Mouse (Mus musculus): ENCODE results near the gene Olfr1013. TPM values are rescaled to one million over a fixed set of nuclear protein-coding genes. Genes with fewer than 3 reads are reported as not detected.

The Olfr1013 gene
- polyA plus RNA-seq (2014; fragmentation: Illumina TruSeq; extraction: RNeasy Lipid Tissue Mini Kit (QIAGEN cat#74804); ENCODE audit: low read depth, low replicate concordance): not detected

GRCm38 (mm10) chr2:85766798-85767197 is at the start of gene Olfr1013:
Gene Olfr1013 (plus strand): TSS chr2:85767098.

GRCm38 (mm10) chr2:85762666-85763065 is 4.2 kb upstream of the Olfr1013 start, which contains the start of gene Olfr1012:
Gene Olfr1012 (minus strand): TSS chr2:85762766.

DNA sequence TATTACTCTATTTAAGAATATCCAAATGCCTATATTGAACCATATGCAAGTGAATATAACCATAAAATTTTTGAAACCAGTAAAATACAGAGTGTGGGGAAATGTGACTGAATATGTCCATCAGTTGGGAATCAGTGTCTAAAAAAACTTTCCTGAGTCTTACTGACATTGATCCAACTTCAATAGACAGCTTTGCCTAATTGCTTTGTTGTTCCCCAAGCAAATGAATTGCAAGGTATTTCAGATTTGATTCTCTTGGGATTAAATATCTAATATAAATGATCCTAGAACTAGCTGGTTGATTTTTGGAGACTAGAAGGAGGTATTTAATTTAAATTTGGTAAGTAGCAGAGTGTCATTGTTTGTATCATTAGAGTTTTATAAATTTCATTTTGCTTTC is 5.5 kb downstream of the Olfr1013 start, which contains the start of gene Olfr1014:
Gene Olfr1014, plus strand, starts transcription at position 301 of the 400 bp plus-strand sequence.

GRCm38 (mm10) chr2:85781717-85782116 is 14.8 kb downstream of the Olfr1013 start, which contains the start of gene Olfr1015:
Gene Olfr1015 (plus strand): TSS chr2:85782017.

GRCm38 (mm10) chr2:85802444-85802843 is 35.5 kb downstream of the Olfr1013 start, which contains the start of gene Olfr1016:
Gene Olfr1016 (minus strand): TSS chr2:85802544.

DNA sequence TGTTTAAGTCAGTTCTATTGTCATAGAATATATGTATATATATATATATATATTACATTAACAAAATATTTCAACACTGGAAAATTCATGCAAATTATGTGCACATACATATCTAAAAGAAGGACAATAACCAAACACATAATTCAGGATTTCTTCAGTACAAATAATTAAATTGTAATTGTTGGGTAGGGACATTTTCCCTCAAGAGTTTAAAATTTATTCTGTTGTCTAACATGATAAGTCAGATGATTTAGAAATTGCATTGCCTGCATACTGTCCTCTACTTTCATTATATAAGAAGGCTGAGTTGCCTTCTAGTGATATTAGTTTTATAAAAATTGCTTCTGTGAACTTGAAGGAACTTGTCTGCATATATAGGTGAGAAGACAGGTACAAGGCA is 51.3 kb downstream of the Olfr1013 start, which contains the start of gene Olfr1018:
Gene Olfr1018, plus strand, starts transcription at position 301 of the 400 bp plus-strand sequence.

Other genes with a start within 250 kb of the Olfr1013 start
- not detected for gene 4833423E24Rik, start 248.1 kb upstream of the Olfr1013 start, polyA plus RNA-seq (2014; fragmentation: Illumina TruSeq; extraction: RNeasy Lipid Tissue Mini Kit (QIAGEN cat#74804); ENCODE audit: low read depth, low replicate concordance)
- gene Olfr996, start 187.9 kb upstream of the Olfr1013 start, polyA plus RNA-seq (2014; fragmentation: Illumina TruSeq; extraction: RNeasy Lipid Tissue Mini Kit (QIAGEN cat#74804); ENCODE audit: low read depth, low replicate concordance): not detected
- not detected for gene Olfr998, start 178.2 kb upstream of the Olfr1013 start, polyA plus RNA-seq (2014; fragmentation: Illumina TruSeq; extraction: RNeasy Lipid Tissue Mini Kit (QIAGEN cat#74804); ENCODE audit: low read depth, low replicate concordance)
- gene Olfr1000, start 155.2 kb upstream of the Olfr1013 start, polyA plus RNA-seq (2014; fragmentation: Illumina TruSeq; extraction: RNeasy Lipid Tissue Mini Kit (QIAGEN cat#74804); ENCODE audit: low read depth, low replicate concordance): not detected
- not detected for gene Olfr1002, start 116.4 kb upstream of the Olfr1013 start, polyA plus RNA-seq (2014; fragmentation: Illumina TruSeq; extraction: RNeasy Lipid Tissue Mini Kit (QIAGEN cat#74804); ENCODE audit: low read depth, low replicate concordance)
- gene Olfr154, start 102.6 kb upstream of the Olfr1013 start, polyA plus RNA-seq (2014; fragmentation: Illumina TruSeq; extraction: RNeasy Lipid Tissue Mini Kit (QIAGEN cat#74804); ENCODE audit: low read depth, low replicate concordance): not detected
- not detected for gene Olfr1006, start 88.3 kb upstream of the Olfr1013 start, polyA plus RNA-seq (2014; fragmentation: Illumina TruSeq; extraction: RNeasy Lipid Tissue Mini Kit (QIAGEN cat#74804); ENCODE audit: low read depth, low replicate concordance)
- gene Olfr1008, start 77.7 kb upstream of the Olfr1013 start, polyA plus RNA-seq (2014; fragmentation: Illumina TruSeq; extraction: RNeasy Lipid Tissue Mini Kit (QIAGEN cat#74804); ENCODE audit: low read depth, low replicate concordance): not detected
- not detected for gene Olfr1009, start 51.7 kb upstream of the Olfr1013 start, polyA plus RNA-seq (2014; fragmentation: Illumina TruSeq; extraction: RNeasy Lipid Tissue Mini Kit (QIAGEN cat#74804); ENCODE audit: low read depth, low replicate concordance)
- not detected for gene Olfr1012, start 4.3 kb upstream of the Olfr1013 start, polyA plus RNA-seq (2014; fragmentation: Illumina TruSeq; extraction: RNeasy Lipid Tissue Mini Kit (QIAGEN cat#74804); ENCODE audit: low read depth, low replicate concordance)
- not detected for gene Olfr1014, start 5.6 kb downstream of the Olfr1013 start, polyA plus RNA-seq (2014; fragmentation: Illumina TruSeq; extraction: RNeasy Lipid Tissue Mini Kit (QIAGEN cat#74804); ENCODE audit: low read depth, low replicate concordance)
- gene Olfr1015, start 14.9 kb downstream of the Olfr1013 start, polyA plus RNA-seq (2014; fragmentation: Illumina TruSeq; extraction: RNeasy Lipid Tissue Mini Kit (QIAGEN cat#74804); ENCODE audit: low read depth, low replicate concordance): not detected
- not detected for gene Olfr1016, start 35.4 kb downstream of the Olfr1013 start, polyA plus RNA-seq (2014; fragmentation: Illumina TruSeq; extraction: RNeasy Lipid Tissue Mini Kit (QIAGEN cat#74804); ENCODE audit: low read depth, low replicate concordance)
- gene Olfr1018, start 51.4 kb downstream of the Olfr1013 start, polyA plus RNA-seq (2014; fragmentation: Illumina TruSeq; extraction: RNeasy Lipid Tissue Mini Kit (QIAGEN cat#74804); ENCODE audit: low read depth, low replicate concordance): not detected
- not detected for gene Olfr1019, start 78.4 kb downstream of the Olfr1013 start, polyA plus RNA-seq (2014; fragmentation: Illumina TruSeq; extraction: RNeasy Lipid Tissue Mini Kit (QIAGEN cat#74804); ENCODE audit: low read depth, low replicate concordance)
- not detected for gene Olfr1020, start 79.9 kb downstream of the Olfr1013 start, polyA plus RNA-seq (2014; fragmentation: Illumina TruSeq; extraction: RNeasy Lipid Tissue Mini Kit (QIAGEN cat#74804); ENCODE audit: low read depth, low replicate concordance)
- gene Olfr1022, start 101.5 kb downstream of the Olfr1013 start, polyA plus RNA-seq (2014; fragmentation: Illumina TruSeq; extraction: RNeasy Lipid Tissue Mini Kit (QIAGEN cat#74804); ENCODE audit: low read depth, low replicate concordance): not detected
- not detected for gene Olfr1023, start 118.5 kb downstream of the Olfr1013 start, polyA plus RNA-seq (2014; fragmentation: Illumina TruSeq; extraction: RNeasy Lipid Tissue Mini Kit (QIAGEN cat#74804); ENCODE audit: low read depth, low replicate concordance)
- not detected for gene Olfr1024, start 138.0 kb downstream of the Olfr1013 start, polyA plus RNA-seq (2014; fragmentation: Illumina TruSeq; extraction: RNeasy Lipid Tissue Mini Kit (QIAGEN cat#74804); ENCODE audit: low read depth, low replicate concordance)
- not detected for gene Olfr1025-ps1, start 148.1 kb downstream of the Olfr1013 start, polyA plus RNA-seq (2014; fragmentation: Illumina TruSeq; extraction: RNeasy Lipid Tissue Mini Kit (QIAGEN cat#74804); ENCODE audit: low read depth, low replicate concordance)
- gene Olfr1026, start 154.5 kb downstream of the Olfr1013 start, polyA plus RNA-seq (2014; fragmentation: Illumina TruSeq; extraction: RNeasy Lipid Tissue Mini Kit (QIAGEN cat#74804); ENCODE audit: low read depth, low replicate concordance): not detected
- not detected for gene Olfr1028, start 183.3 kb downstream of the Olfr1013 start, polyA plus RNA-seq (2014; fragmentation: Illumina TruSeq; extraction: RNeasy Lipid Tissue Mini Kit (QIAGEN cat#74804); ENCODE audit: low read depth, low replicate concordance)
- gene Olfr1029, start 206.8 kb downstream of the Olfr1013 start, polyA plus RNA-seq (2014; fragmentation: Illumina TruSeq; extraction: RNeasy Lipid Tissue Mini Kit (QIAGEN cat#74804); ENCODE audit: low read depth, low replicate concordance): not detected
- not detected for gene Olfr1030, start 212.2 kb downstream of the Olfr1013 start, polyA plus RNA-seq (2014; fragmentation: Illumina TruSeq; extraction: RNeasy Lipid Tissue Mini Kit (QIAGEN cat#74804); ENCODE audit: low read depth, low replicate concordance)
- not detected for gene Olfr1031, start 223.2 kb downstream of the Olfr1013 start, polyA plus RNA-seq (2014; fragmentation: Illumina TruSeq; extraction: RNeasy Lipid Tissue Mini Kit (QIAGEN cat#74804); ENCODE audit: low read depth, low replicate concordance)
- not detected for gene Olfr1032, start 238.4 kb downstream of the Olfr1013 start, polyA plus RNA-seq (2014; fragmentation: Illumina TruSeq; extraction: RNeasy Lipid Tissue Mini Kit (QIAGEN cat#74804); ENCODE audit: low read depth, low replicate concordance)